Mouse (Mus musculus) MEL (cell line): ENCODE results near the gene Ube3b. TPM values are rescaled to one million over a fixed set of nuclear protein-coding genes. Genes with fewer than 3 reads are reported as not detected.

Experiments
- DNase-seq: peaks from one replicate; pipeline ENCODE4 v3.0.0; 2011; ENCODE audit warnings: low read depth, low spot score
- H3K27ac ChIP-seq: 2 replicates; pipeline ENCODE4 v1.5.1; 2012; ENCODE audit warnings: low read depth, mild to moderate bottlenecking, control low read depth, low read length, moderate library complexity; ENCODE audit not compliant: control insufficient read depth
- H3K27me3 ChIP-seq, 2 experiments: fragments of 150-350 bp in 1 of 2; sonication (generic) in 1 of 2; 2 replicates each; pipeline ENCODE4 v1.6.1; 2012; ENCODE audit warnings: low read length in 2 of 2, mild to moderate bottlenecking in 2 of 2, improper control_type of control experiment in 1 of 2, moderate library complexity in 1 of 2; ENCODE audit not compliant: insufficient read depth in 2 of 2, control insufficient read depth in 1 of 2
- H3K36me3 ChIP-seq, 2 experiments: 2 replicates each; pipeline ENCODE4 v1.6.1; 2012 to 2014; ENCODE audit warnings: low read length in 2 of 2, improper control_type of control experiment in 1 of 2, inconsistent platforms in 1 of 2, mild to moderate bottlenecking in 1 of 2; ENCODE audit not compliant: insufficient read depth in 2 of 2, control insufficient read depth in 1 of 2
- H3K4me1 ChIP-seq, 2 experiments: fragments of 150-350 bp in 1 of 2; sonication (generic) in 1 of 2; 2 replicates each; pipeline ENCODE4 v1.6.1; 2012; ENCODE audit warnings: low read length in 2 of 2, improper control_type of control experiment in 1 of 2, mild to moderate bottlenecking in 1 of 2; ENCODE audit not compliant: insufficient read depth in 2 of 2, control insufficient read depth in 1 of 2
- H3K4me3 ChIP-seq, 2 experiments: fragments of 150-350 bp in 1 of 2; sonication (generic) in 1 of 2; 2 replicates each; pipeline ENCODE4 v1.5.1; 2012; ENCODE audit warnings: low read depth in 2 of 2, low read length in 2 of 2, mild to moderate bottlenecking in 2 of 2, moderate library complexity in 2 of 2, control low read depth in 1 of 2, improper control_type of control experiment in 1 of 2; ENCODE audit not compliant: control insufficient read depth in 1 of 2, insufficient read depth in 1 of 2
- H3K79me2 ChIP-seq: 2 replicates; pipeline ENCODE4 v1.6.1; 2012; ENCODE audit warnings: mild to moderate bottlenecking, low read length, moderate library complexity; ENCODE audit not compliant: control insufficient read depth, poor library complexity, insufficient read depth
- H3K9ac ChIP-seq: 2 replicates; pipeline ENCODE4 v1.6.1; 2012; ENCODE audit warnings: low read depth, mild to moderate bottlenecking, control low read depth, low read length, moderate library complexity; ENCODE audit not compliant: control insufficient read depth, poor library complexity, severe bottlenecking
- H3K9me3 ChIP-seq: fragments of 150-350 bp; sonication (generic); replicated peaks from 2 replicates; pipeline ENCODE4 v1.6.1; 2012; ENCODE audit warnings: mild to moderate bottlenecking, low read length, improper control_type of control experiment, moderate library complexity; ENCODE audit not compliant: insufficient read depth
- BHLHE40 ChIP-seq: IDR thresholded peaks from 2 replicates; pipeline ENCODE4 v1.6.1; 2012; ENCODE audit warnings: low read depth, mild to moderate bottlenecking, inconsistent platforms, low read length, improper control_type of control experiment, borderline replicate concordance
- CHD2 ChIP-seq: IDR thresholded peaks from 2 replicates; pipeline ENCODE4 v1.6.1; 2011; ENCODE audit warnings: low read length, improper control_type of control experiment
- CTCF ChIP-seq, 3 experiments: IDR thresholded peaks in 2 of 3; conservative IDR thresholded peaks in 1 of 3; 2 replicates each; pipeline ENCODE4 v1.5.1; 2011 to 2012; ENCODE audit warnings: low read length in 3 of 3, low read depth in 2 of 3, mild to moderate bottlenecking in 2 of 3, improper control_type of control experiment in 1 of 3, inconsistent platforms in 1 of 3, mixed read lengths in 1 of 3, moderate library complexity in 1 of 3; ENCODE audit not compliant: control insufficient read depth in 1 of 3, insufficient read depth in 1 of 3, poor library complexity in 1 of 3, severe bottlenecking in 1 of 3
- E2F4 ChIP-seq: IDR thresholded peaks from 2 replicates; pipeline ENCODE4 v1.6.1; 2011; ENCODE audit warnings: low read depth, low read length, improper control_type of control experiment, borderline replicate concordance
- ELF1 ChIP-seq: IDR thresholded peaks from 2 replicates; pipeline ENCODE4 v1.6.1; 2014; ENCODE audit warnings: low read depth, mild to moderate bottlenecking, inconsistent platforms, low read length, improper control_type of control experiment, moderate library complexity
- EP300 ChIP-seq, 2 experiments: IDR thresholded peaks; 2 replicates each; pipeline ENCODE4 v1.6.1; 2011; ENCODE audit warnings: improper control_type of control experiment in 2 of 2, low read length in 2 of 2, low read depth in 1 of 2, mild to moderate bottlenecking in 1 of 2
- ETS1 ChIP-seq: IDR thresholded peaks from 2 replicates; pipeline ENCODE4 v1.6.1; 2012; ENCODE audit warnings: low read depth, mild to moderate bottlenecking, inconsistent platforms, low read length, improper control_type of control experiment, moderate library complexity
- GABPA ChIP-seq: IDR thresholded peaks from 2 replicates; pipeline ENCODE4 v1.6.1; 2012; ENCODE audit warnings: low read depth, mild to moderate bottlenecking, inconsistent platforms, low read length, improper control_type of control experiment, moderate library complexity
- JUND ChIP-seq: IDR thresholded peaks from 2 replicates; pipeline ENCODE4 v1.6.1; 2011; ENCODE audit warnings: low read depth, mild to moderate bottlenecking, improper control_type of control experiment, low read length
- KAT2A ChIP-seq: conservative IDR thresholded peaks from 2 replicates; pipeline ENCODE4 v1.6.1; 2012; ENCODE audit warnings: low read depth, low read length, improper control_type of control experiment, inconsistent platforms
- MAFK ChIP-seq: IDR thresholded peaks from 2 replicates; pipeline ENCODE4 v1.6.1; 2011; ENCODE audit warnings: low read depth, mild to moderate bottlenecking, low read length, improper control_type of control experiment, borderline replicate concordance
- MAZ ChIP-seq: IDR thresholded peaks from 2 replicates; pipeline ENCODE4 v1.6.1; 2012; ENCODE audit warnings: low read depth, mild to moderate bottlenecking, inconsistent platforms, low read length, improper control_type of control experiment
- MEF2A ChIP-seq: IDR thresholded peaks from 2 replicates; pipeline ENCODE4 v1.6.1; 2014; ENCODE audit warnings: low read depth, mild to moderate bottlenecking, inconsistent platforms, low read length, improper control_type of control experiment; ENCODE audit not compliant: poor library complexity, insufficient replicate concordance, severe bottlenecking; ENCODE audit errors: extremely low read depth
- MYB ChIP-seq: IDR thresholded peaks from 2 replicates; pipeline ENCODE4 v1.6.1; 2011; ENCODE audit warnings: mild to moderate bottlenecking, low read depth, low read length, improper control_type of control experiment
- NELFE ChIP-seq: IDR thresholded peaks from 2 replicates; pipeline ENCODE4 v1.6.1; 2011; ENCODE audit warnings: low read depth, low read length, improper control_type of control experiment
- RAD21 ChIP-seq: IDR thresholded peaks from 2 replicates; pipeline ENCODE4 v1.6.1; 2011; ENCODE audit warnings: mild to moderate bottlenecking, low read depth, low read length, improper control_type of control experiment
- SMC3 ChIP-seq: IDR thresholded peaks from 2 replicates; pipeline ENCODE4 v1.6.1; 2011; ENCODE audit warnings: low read depth, low read length, improper control_type of control experiment
- TBP ChIP-seq: IDR thresholded peaks from 2 replicates; pipeline ENCODE4 v1.8.0; 2011; ENCODE audit warnings: low read depth, low read length, improper control_type of control experiment
- USF1 ChIP-seq: IDR thresholded peaks from 2 replicates; pipeline ENCODE4 v1.6.1; 2014; ENCODE audit warnings: low read depth, mild to moderate bottlenecking, inconsistent platforms, low read length, improper control_type of control experiment, moderate library complexity
- USF2 ChIP-seq, 2 experiments: IDR thresholded peaks; 2 replicates each; pipeline ENCODE4 v1.6.1; 2011 to 2012; ENCODE audit warnings: improper control_type of control experiment in 2 of 2, low read length in 2 of 2, borderline replicate concordance in 1 of 2, inconsistent platforms in 1 of 2, low read depth in 1 of 2, mild to moderate bottlenecking in 1 of 2; ENCODE audit not compliant: insufficient read depth in 1 of 2
- ZKSCAN1 ChIP-seq: IDR thresholded peaks from 2 replicates; pipeline ENCODE4 v1.6.1; 2012; ENCODE audit warnings: low read depth, mild to moderate bottlenecking, inconsistent platforms, low read length, improper control_type of control experiment, moderate library complexity
- ZMIZ1 ChIP-seq: IDR thresholded peaks from 2 replicates; pipeline ENCODE4 v1.6.1; 2012; ENCODE audit warnings: low read depth, mild to moderate bottlenecking, inconsistent platforms, low read length, improper control_type of control experiment, moderate library complexity
- ZNF384 ChIP-seq: IDR thresholded peaks from 2 replicates; pipeline ENCODE4 v1.6.1; 2012; ENCODE audit warnings: low read depth, mild to moderate bottlenecking, inconsistent platforms, low read length, improper control_type of control experiment
- polyA plus RNA-seq, 2 experiments: library from polyadenylated mRNA; stranded (reverse) in 1 of 2; unstranded in 1 of 2; fragments of >175 nt in 1 of 2; fragments of >200 nt in 1 of 2; gene quantifications; 2 replicates each; pipeline versions ENCODE4 v1.2.1 to v1.2.4; 2012; ENCODE audit warnings: low replicate concordance in 2 of 2, low read depth in 1 of 2; ENCODE audit not compliant: insufficient read length in 2 of 2, insufficient read depth in 1 of 2, missing spikeins in 1 of 2
- total RNA-seq: library from RNA; depleted of rRNA; stranded (reverse); fragments of 300-350 nt; gene quantifications from 2 replicates; pipeline ENCODE4 v1.2.3, GENCODE M21; 2012

The Ube3b gene
- total and polyA plus RNA-seq, 3 experiments: 21.8 to 150 (median 45.4) TPM

DNA sequence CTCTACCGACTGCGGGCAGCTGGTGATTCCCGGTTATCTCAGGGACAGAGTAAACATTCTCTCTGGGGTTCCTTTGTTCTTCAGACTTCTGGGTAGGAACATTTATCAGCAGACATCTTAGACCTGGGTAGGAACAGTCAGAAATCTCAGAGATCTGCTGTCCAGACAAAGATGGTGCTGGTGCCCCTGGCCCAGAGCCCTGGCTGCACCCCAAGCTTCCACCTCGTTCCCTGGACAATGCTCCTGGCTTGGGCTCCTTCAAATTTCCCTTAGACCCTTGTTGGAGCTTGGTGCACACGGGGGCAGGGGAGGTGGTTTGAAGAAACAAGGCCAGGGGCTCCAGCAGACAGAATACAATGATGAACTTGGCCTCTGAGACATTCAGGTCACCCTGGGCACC, 42.2 kb downstream of the Ube3b start:
- Histone ChIP-seq H3K27me3 (no peaks in the 10 kb centered on the region), H3K9ac (no peak overlapping the region), H3K27ac (no peak overlapping the region), H3K9me3 (no peaks in the 10 kb centered on the region), H3K4me1 (no peaks in the 10 kb centered on the region), H3K36me3 (no peaks in the 10 kb centered on the region; a peak in 1 of 4 replicates), H3K4me3 (no peak overlapping the region), H3K79me2 (no peaks in the 10 kb centered on the region)
- TF ChIP-seq E2F4 (no peak), USF2 (IDR thresholded peaks at IDR 0.05; ENCODE audit: borderline replicate concordance in 1 of 2, insufficient read depth in 1 of 2, low read depth in 1 of 2, low read length in 2 of 2) (no peak), MEF2A (no peak), ETS1 (no peak), ZNF384 (no peak)
- DNase-seq: no peak

DNA sequence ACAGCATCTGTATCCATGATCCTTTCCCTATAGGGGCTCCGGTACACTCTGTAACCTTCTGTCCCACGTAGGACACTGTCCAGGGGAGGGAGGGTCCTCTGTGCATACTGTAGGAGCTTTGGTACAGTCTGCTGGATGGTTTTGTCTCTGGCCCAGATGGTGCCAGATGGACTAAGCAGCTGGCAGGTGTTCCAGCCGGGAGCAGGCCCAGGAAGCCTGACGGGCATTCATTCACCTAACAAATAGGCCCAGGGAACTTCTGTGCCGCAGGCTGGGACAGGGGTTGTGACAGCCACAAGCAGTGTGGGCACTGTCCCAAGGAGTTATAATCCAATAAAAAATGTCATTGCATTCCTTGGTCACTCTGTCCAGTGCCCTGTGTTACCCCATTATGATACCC, 43.6 kb downstream of the Ube3b start:
- no peak for DNase-seq
- Histone ChIP-seq H3K9ac (no peak overlapping the region), H3K9me3 (no peaks in the 10 kb centered on the region), H3K27me3 (no peaks in the 10 kb centered on the region), H3K36me3 (no peaks in the 10 kb centered on the region; a peak in 1 of 4 replicates), H3K4me1 (no peaks in the 10 kb centered on the region), H3K27ac (no peak overlapping the region), H3K4me3 (no peak overlapping the region), H3K79me2 (no peaks in the 10 kb centered on the region)
- TF ChIP-seq USF1 (no peak), MYB (no peak), MEF2A (no peak), JUND (no peak), KAT2A (no peak), MAZ (no peak), GABPA (no peak), USF2 (IDR thresholded peaks at IDR 0.05; ENCODE audit: borderline replicate concordance in 1 of 2, insufficient read depth in 1 of 2, low read depth in 1 of 2, low read length in 2 of 2) (no peak), NELFE (no peak), RAD21 (no peak), SMC3 (no peak), CTCF (IDR thresholded peaks at IDR 0.05 in 2 of 3, conservative IDR thresholded peaks at IDR 0.05 in 1 of 3; ENCODE audit: control insufficient read depth in 1 of 3, insufficient read depth in 1 of 3, low read depth in 2 of 3, low read length in 3 of 3, poor library complexity in 1 of 3, severe bottlenecking in 1 of 3) (no peak), MAFK (no peak), EP300 (IDR thresholded peaks at IDR 0.05; ENCODE audit: low read depth in 1 of 2, low read length in 2 of 2) (no peak), BHLHE40 (no peak), ZMIZ1 (no peak), ELF1 (no peak), ZKSCAN1 (no peak), CHD2 (no peak), TBP (no peak)
